Mouse (Mus musculus) heart, embryonic 14.5 days (tissue): ENCODE data around the gene Olfr266. TPM values are rescaled to one million over a fixed set of nuclear protein-coding genes. Genes with fewer than 3 reads are reported as not detected.

ENCODE experiments used
- ATAC-seq: fragments of 200-750 bp; cut with Nextera tagmentation; 2 replicates; pipeline ENCODE4 v1.8.0; 2017; ENCODE audit warnings: low read depth, moderate TSS enrichment; ENCODE audit not compliant: insufficient number of reproducible peaks, insufficient read depth, low FRiP score
- H3K27ac ChIP-seq, 2 experiments: fragments of 200-500 bp in 1 of 2; fragments of 300-500 bp in 1 of 2; sonication (generic) in 1 of 2; replicated peaks in 1 of 2; 2 replicates each; pipeline ENCODE4 v1.5.1; 2012 to 2014; ENCODE audit warnings: low read depth in 2 of 2, low read length in 2 of 2, control low read depth in 1 of 2, mild to moderate bottlenecking in 1 of 2, mixed read lengths in 1 of 2; ENCODE audit not compliant: control insufficient read depth in 1 of 2, insufficient read depth in 1 of 2
- H3K27me3 ChIP-seq: fragments of 300-500 bp; sonication (generic); 2 replicates; pipeline ENCODE4 v1.6.1; 2014; ENCODE audit warnings: mild to moderate bottlenecking, low read length, control low read depth; ENCODE audit not compliant: control insufficient read depth, insufficient read depth
- H3K36me3 ChIP-seq: fragments of 300-500 bp; sonication (generic); 2 replicates; pipeline ENCODE4 v1.6.1; 2014; ENCODE audit warnings: mild to moderate bottlenecking, control low read depth, low read length, mixed read lengths; ENCODE audit not compliant: control insufficient read depth, insufficient read depth
- H3K4me1 ChIP-seq, 2 experiments: fragments of 200-500 bp in 1 of 2; fragments of 300-500 bp in 1 of 2; sonication (generic) in 1 of 2; 2 replicates each; pipeline ENCODE4 v1.6.1; 2012 to 2014; ENCODE audit warnings: low read length in 2 of 2, control low read depth in 1 of 2, mixed read lengths in 1 of 2; ENCODE audit not compliant: control insufficient read depth in 2 of 2, insufficient read depth in 2 of 2
- H3K4me2 ChIP-seq: fragments of 300-500 bp; sonication (generic); 2 replicates; pipeline ENCODE4 v1.6.1; 2014; ENCODE audit warnings: mild to moderate bottlenecking, low read length
- H3K4me3 ChIP-seq, 2 experiments: fragments of 200-500 bp in 1 of 2; fragments of 300-500 bp in 1 of 2; sonication (generic) in 1 of 2; 2 replicates each; pipeline ENCODE4 v1.5.1; 2012 to 2014; ENCODE audit warnings: low read length in 2 of 2, mild to moderate bottlenecking in 2 of 2, control low read depth in 1 of 2, low read depth in 1 of 2, moderate library complexity in 1 of 2; ENCODE audit not compliant: control insufficient read depth in 1 of 2, insufficient read depth in 1 of 2
- H3K9ac ChIP-seq: fragments of 300-500 bp; sonication (generic); 2 replicates; pipeline ENCODE4 v1.6.1; 2014; ENCODE audit warnings: mild to moderate bottlenecking, low read length
- H3K9me3 ChIP-seq: fragments of 300-500 bp; sonication (generic); 2 replicates; pipeline ENCODE4 v1.6.1; 2016; ENCODE audit warnings: low read length, control low read depth; ENCODE audit not compliant: control insufficient read depth
- WGBS: fragments of 180-500 bp; shearing (Covaris S2); extraction: QIAGEN DNeasy Blood & Tissue Kit; methylation state at CpG from one replicate; pipeline ENCODE4 v1.1.7; 2014; 5-methylcytosine and 5-hydroxymethylcytosine counted together
- polyA plus RNA-seq: library from polyadenylated mRNA; unstranded; fragments of >200 nt; fragmentation: Nextera tagmentation; extraction: Ambion mirVana; gene quantifications from 2 replicates; pipeline ENCODE4 v1.2.1, GENCODE M21; 2014

Gene Olfr266
- polyA plus RNA-seq, 1 experiment from 2014 or later = not detected

GRCm38 (mm10) chr3:106788440-106788887 is 37.6 kb downstream of the Olfr266 start:
- ATAC-seq = no peak
- no peak overlapping the region for H3K4me3 ChIP-seq
- H3K9me3 ChIP-seq = 0 out of 2 replicates have a peak, but pooled peaks cover 2% of the 10 kb centered on the region
- H3K9ac ChIP-seq = no peak overlapping the region
- H3K4me2 ChIP-seq = no peak overlapping the region
- 29% methylated on average over 2 of the region's 2 CpGs for WGBS
- no peaks in the 10 kb centered on the region for H3K4me1 ChIP-seq
- peak overlapping the region in 1 of 2 experiments; percentile 35; a peak in 2 of 4 replicates for H3K27ac ChIP-seq
- no peaks in the 10 kb centered on the region for H3K27me3 ChIP-seq
- no peaks in the 10 kb centered on the region for H3K36me3 ChIP-seq

GRCm38 (mm10) chr3:106787972-106788371 is 38.1 kb downstream of the Olfr266 start:
- Histone ChIP-seq H3K27me3 (no peaks in the 10 kb centered on the region), H3K9me3 (0 out of 2 replicates have a peak, but pooled peaks cover 2% of the 10 kb centered on the region), H3K27ac (peak overlapping the region in 1 of 2 experiments; percentile 35; a peak in 1 of 4 replicates), H3K4me2 (no peak overlapping the region), H3K4me3 (no peak overlapping the region), H3K4me1 (no peaks in the 10 kb centered on the region), H3K36me3 (no peaks in the 10 kb centered on the region), H3K9ac (no peak overlapping the region)
- no peak for ATAC-seq

GRCm38 (mm10) chr3:106785130-106785529 is 41.0 kb downstream of the Olfr266 start:
- Histone ChIP-seq H3K4me3 (no peak overlapping the region), H3K27me3 (no peaks in the 10 kb centered on the region)

GRCm38 (mm10) chr3:106771834-106772233 is 54.3 kb downstream of the Olfr266 start:
- no peaks in the 10 kb centered on the region for H3K27me3 ChIP-seq
- H3K9ac ChIP-seq = no peak overlapping the region
- 78% methylated on average over 1 of the region's 1 CpGs for WGBS
- no peak overlapping the region for H3K4me2 ChIP-seq
- no peaks in the 10 kb centered on the region for H3K9me3 ChIP-seq
- no peak overlapping the region for H3K27ac ChIP-seq
- H3K4me3 ChIP-seq = no peak overlapping the region
- ATAC-seq = no peak
- H3K4me1 ChIP-seq = no peaks in the 10 kb centered on the region
- H3K36me3 ChIP-seq = no peaks in the 10 kb centered on the region

More at GRCm38 (mm10) chr3:106785130-106785529, 41.0 kb downstream of the Olfr266 start:
- Histone ChIP-seq H3K36me3 (no peaks in the 10 kb centered on the region), H3K4me2 (no peak overlapping the region), H3K9ac (no peak overlapping the region), H3K9me3 (0 out of 2 replicates have a peak, but pooled peaks cover 2% of the 10 kb centered on the region), H3K4me1 (no peaks in the 10 kb centered on the region), H3K27ac (no peak overlapping the region)
- no peak for ATAC-seq
- 59% methylated on average over 3 of the region's 3 CpGs for WGBS

Other genes with a start within 250 kb of the Olfr266 start
- gene Lrif1, start 141.3 kb downstream of the Olfr266 start, polyA plus RNA-seq = 13.2 and 13.7 TPM in 2 replicates
- gene Cd53, start 36.1 kb downstream of the Olfr266 start, polyA plus RNA-seq = 4.3 and 7.1 TPM in 2 replicates
- gene Kcna3, start 209.9 kb upstream of the Olfr266 start, polyA plus RNA-seq = 0.58 and 0.99 TPM in 2 replicates